Mouse (Mus musculus): ENCODE results near the gene Dact3. TPM values are rescaled to one million over a fixed set of nuclear protein-coding genes. Genes with fewer than 3 reads are reported as not detected.

Gene Dact3
- polyA plus RNA-seq, 2 experiments, result 0.14 to 0.68 TPM

DNA sequence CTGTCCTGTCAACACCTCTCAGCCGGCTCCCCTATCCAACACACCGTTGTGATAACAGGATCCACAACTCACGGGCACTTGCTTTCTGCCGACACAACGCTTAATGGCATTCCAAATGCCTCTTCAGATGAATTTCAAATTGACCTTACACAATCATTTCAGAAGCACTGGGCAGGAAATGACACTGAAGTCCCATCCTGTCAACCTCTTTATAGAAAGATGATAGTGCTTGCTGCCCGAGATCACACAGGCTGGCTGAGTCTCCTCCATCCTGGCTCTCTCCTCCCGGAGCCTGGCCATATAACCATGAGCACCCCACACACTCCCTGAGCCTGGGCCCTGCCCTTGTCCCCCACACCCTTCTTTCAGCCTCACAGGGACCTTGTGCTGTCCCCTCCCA is 32.7 kb downstream of the Dact3 start:
- no peak overlapping the region for H3K4me3 ChIP-seq (ENCODE audit: insufficient read depth in 1 of 2, low read depth in 2 of 2, low read length in 2 of 2)
- no peak for DNase-seq (ENCODE audit: low read depth in 3 of 3, low spot score in 3 of 3)
- no peak overlapping the region for H3K27ac ChIP-seq
- no peaks in the 10 kb centered on the region for H3K36me3 ChIP-seq (replicated peaks; ENCODE audit: control insufficient read depth, insufficient read depth, low read depth)
- no peak overlapping the region; the same call in 1 of the 2 replicates for H3K4me2 ChIP-seq (ENCODE audit: low read depth)
- ATAC-seq (ENCODE audit: insufficient read depth), result no peak
- H3K27me3 ChIP-seq (ENCODE audit: control insufficient read depth, insufficient read depth, low read length), result no peaks in the 10 kb centered on the region; the same call in 1 of the 2 replicates
- H3K9ac ChIP-seq (replicated peaks), result no peak overlapping the region; the same call in 1 of the 2 replicates
- H3K4me1 ChIP-seq (replicated peaks; ENCODE audit: control insufficient read depth in 2 of 2, insufficient read depth in 2 of 2, low read length in 1 of 2), result peaks cover 0 to 11% of the 10 kb centered on the region in 2 experiments; a peak in 3 of 4 replicates
- 30% methylated on average over 7 of the region's 7 CpGs for WGBS (ENCODE audit: insufficient replicate concordance)
- TF ChIP-seq CTCF (IDR thresholded peaks at IDR 0.05; ENCODE audit: low read depth), result no peak
- no peak for TF ChIP-seq EP300 (IDR thresholded peaks at IDR 0.05; ENCODE audit: low read depth)
- no peaks in the 10 kb centered on the region for H3K9me3 ChIP-seq (ENCODE audit: control insufficient read depth, low read length)

- TF ChIP-seq EP300 (IDR thresholded peaks at IDR 0.05; ENCODE audit: low read depth) (no peak), CTCF (IDR thresholded peaks at IDR 0.05; ENCODE audit: low read depth) (no peak)
- Histone ChIP-seq H3K4me2 (ENCODE audit: low read depth) (no peak overlapping the region; the same call in 1 of the 2 replicates), H3K27ac (no peak overlapping the region), H3K4me1 (replicated peaks; ENCODE audit: control insufficient read depth in 2 of 2, insufficient read depth in 2 of 2, low read length in 1 of 2) (peaks cover 0 to 11% of the 10 kb centered on the region in 2 experiments; a peak in 3 of 4 replicates), H3K9ac (replicated peaks) (no peak overlapping the region), H3K9me3 (ENCODE audit: control insufficient read depth, low read length) (no peaks in the 10 kb centered on the region), H3K27me3 (ENCODE audit: control insufficient read depth, insufficient read depth, low read length) (no peaks in the 10 kb centered on the region; the same call in 1 of the 2 replicates), H3K4me3 (ENCODE audit: insufficient read depth in 1 of 2, low read depth in 2 of 2, low read length in 2 of 2) (no peak overlapping the region), H3K36me3 (replicated peaks; ENCODE audit: control insufficient read depth, insufficient read depth, low read depth) (no peaks in the 10 kb centered on the region)
- ATAC-seq (ENCODE audit: insufficient read depth), result no peak
- no peak for DNase-seq (ENCODE audit: low read depth in 3 of 3, low spot score in 3 of 3)
- 10% methylated on average over 11 of the region's 11 CpGs for WGBS (ENCODE audit: insufficient replicate concordance)
Observed at GRCm38 (mm10) chr7:16908367-16908766, 33.2 kb downstream of the Dact3 start.

DNA sequence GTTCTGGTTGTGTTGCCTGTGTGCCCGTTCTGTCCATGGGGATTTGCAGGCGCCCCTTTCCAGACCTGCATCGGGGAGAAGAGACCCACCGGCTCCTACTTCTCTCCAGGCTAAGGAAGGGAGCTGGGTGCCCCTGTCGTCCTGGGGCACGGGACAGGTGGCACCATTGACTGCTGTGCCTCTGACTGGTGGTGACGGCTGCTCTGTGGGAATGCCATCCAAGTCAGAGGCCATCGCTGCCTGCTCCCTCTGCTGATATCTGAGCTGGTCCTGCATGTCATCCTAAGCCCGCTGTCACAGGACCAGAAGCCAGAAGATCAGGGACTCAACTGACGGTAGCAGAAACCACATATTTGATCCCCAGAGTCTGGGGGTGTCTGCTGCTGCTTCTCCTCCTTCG is 33.7 kb downstream of the Dact3 start:
- no peaks in the 10 kb centered on the region for H3K9me3 ChIP-seq (ENCODE audit: control insufficient read depth, low read length)
- H3K4me3 ChIP-seq (ENCODE audit: insufficient read depth in 1 of 2, low read depth in 2 of 2, low read length in 2 of 2), result no peak overlapping the region
- H3K4me1 ChIP-seq (replicated peaks; ENCODE audit: control insufficient read depth in 2 of 2, insufficient read depth in 2 of 2, low read length in 1 of 2), result peaks cover 0 to 8% of the 10 kb centered on the region in 2 experiments; a peak in 3 of 4 replicates
- H3K4me2 ChIP-seq (ENCODE audit: low read depth), result no peak overlapping the region
- no peak for DNase-seq (ENCODE audit: low read depth in 3 of 3, low spot score in 3 of 3)
- no peaks in the 10 kb centered on the region for H3K36me3 ChIP-seq (replicated peaks; ENCODE audit: control insufficient read depth, insufficient read depth, low read depth)
- 41% methylated on average over 11 of the region's 11 CpGs for WGBS (ENCODE audit: insufficient replicate concordance)
- H3K27me3 ChIP-seq (ENCODE audit: control insufficient read depth, insufficient read depth, low read length), result no peaks in the 10 kb centered on the region; the same call in 1 of the 2 replicates
- no peak overlapping the region for H3K27ac ChIP-seq
- no peak for TF ChIP-seq EP300 (IDR thresholded peaks at IDR 0.05; ENCODE audit: low read depth)
- no peak for TF ChIP-seq CTCF (IDR thresholded peaks at IDR 0.05; ENCODE audit: low read depth)
- no peak for ATAC-seq (ENCODE audit: insufficient read depth)
- no peak overlapping the region for H3K9ac ChIP-seq (replicated peaks)

GRCm38 (mm10) chr7:16909909-16910308 is 34.8 kb downstream of the Dact3 start:
- H3K4me2 ChIP-seq (ENCODE audit: low read depth), result no peak overlapping the region
- H3K4me1 ChIP-seq (replicated peaks; ENCODE audit: control insufficient read depth in 2 of 2, insufficient read depth in 2 of 2, low read length in 1 of 2), result peaks cover 0 to 8% of the 10 kb centered on the region in 2 experiments; a peak in 3 of 4 replicates
- no peak overlapping the region for H3K27ac ChIP-seq
- no peak overlapping the region for H3K9ac ChIP-seq (replicated peaks)
- H3K9me3 ChIP-seq (ENCODE audit: control insufficient read depth, low read length), result no peaks in the 10 kb centered on the region
- TF ChIP-seq EP300 (IDR thresholded peaks at IDR 0.05; ENCODE audit: low read depth) (no peak), CTCF (IDR thresholded peaks at IDR 0.05; ENCODE audit: low read depth) (no peak)
- DNase-seq (ENCODE audit: low read depth in 3 of 3, low spot score in 3 of 3) (no peak), ATAC-seq (ENCODE audit: insufficient read depth) (no peak)
- no peak overlapping the region for H3K4me3 ChIP-seq (ENCODE audit: insufficient read depth in 1 of 2, low read depth in 2 of 2, low read length in 2 of 2)
- WGBS (ENCODE audit: insufficient replicate concordance), result 14% methylated on average over 10 of the region's 10 CpGs
- peaks cover 6% of the 10 kb centered on the region for H3K36me3 ChIP-seq (replicated peaks; ENCODE audit: control insufficient read depth, insufficient read depth, low read depth)
- H3K27me3 ChIP-seq (ENCODE audit: control insufficient read depth, insufficient read depth, low read length), result no peaks in the 10 kb centered on the region; the same call in 1 of the 2 replicates

DNA sequence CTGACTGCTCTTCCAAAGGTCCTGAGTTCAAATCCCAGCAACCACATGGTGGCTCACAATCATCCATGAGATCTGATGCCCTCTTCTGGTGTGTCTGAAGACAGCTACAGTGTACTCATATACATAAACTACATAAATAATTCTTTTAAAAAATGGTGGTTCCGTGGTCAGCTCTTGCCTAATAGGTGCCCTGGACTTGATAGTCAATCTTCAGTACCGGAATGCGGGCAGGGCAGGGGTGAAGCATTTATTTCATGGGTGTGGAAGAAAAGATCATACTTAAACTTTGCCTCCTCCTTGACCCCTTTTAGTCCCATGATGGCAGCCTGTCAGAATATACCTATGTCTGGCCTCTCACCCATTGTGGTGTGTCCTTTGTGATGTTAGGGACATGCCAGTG is 36.8 kb downstream of the Dact3 start:
- no peaks in the 10 kb centered on the region; the same call in 1 of the 2 replicates for H3K27me3 ChIP-seq (ENCODE audit: control insufficient read depth, insufficient read depth, low read length)
- WGBS (ENCODE audit: insufficient replicate concordance), result 80% methylated on average over 3 of the region's 3 CpGs

More for the DNA sequence above, 36.8 kb downstream of the Dact3 start:
- no peak overlapping the region for H3K27ac ChIP-seq
- H3K36me3 ChIP-seq (replicated peaks; ENCODE audit: control insufficient read depth, insufficient read depth, low read depth), result peaks cover 20% of the 10 kb centered on the region
- DNase-seq (ENCODE audit: low read depth in 3 of 3, low spot score in 3 of 3) (no peak), ATAC-seq (ENCODE audit: insufficient read depth) (no peak)
- H3K9me3 ChIP-seq (ENCODE audit: control insufficient read depth, low read length), result no peaks in the 10 kb centered on the region
- no peak overlapping the region for H3K9ac ChIP-seq (replicated peaks)
- no peak for TF ChIP-seq EP300 (IDR thresholded peaks at IDR 0.05; ENCODE audit: low read depth)
- TF ChIP-seq CTCF (IDR thresholded peaks at IDR 0.05; ENCODE audit: low read depth), result no peak
- H3K4me3 ChIP-seq (ENCODE audit: insufficient read depth in 1 of 2, low read depth in 2 of 2, low read length in 2 of 2), result no peak overlapping the region
- H3K4me2 ChIP-seq (ENCODE audit: low read depth), result no peak overlapping the region
- H3K4me1 ChIP-seq (replicated peaks; ENCODE audit: control insufficient read depth in 2 of 2, insufficient read depth in 2 of 2, low read length in 1 of 2), result no peaks in the 10 kb centered on the region

All from liver, embryonic 14.5 days (tissue).